Mouse (Mus musculus): Measurements from ENCODE around the gene Hk2. TPM values are rescaled to one million over a fixed set of nuclear protein-coding genes. Genes with fewer than 3 reads are reported as not detected.

Hk2 gene
- polyA plus RNA-seq, 1 experiment from 2014 or later, result 4.8 TPM

DNA sequence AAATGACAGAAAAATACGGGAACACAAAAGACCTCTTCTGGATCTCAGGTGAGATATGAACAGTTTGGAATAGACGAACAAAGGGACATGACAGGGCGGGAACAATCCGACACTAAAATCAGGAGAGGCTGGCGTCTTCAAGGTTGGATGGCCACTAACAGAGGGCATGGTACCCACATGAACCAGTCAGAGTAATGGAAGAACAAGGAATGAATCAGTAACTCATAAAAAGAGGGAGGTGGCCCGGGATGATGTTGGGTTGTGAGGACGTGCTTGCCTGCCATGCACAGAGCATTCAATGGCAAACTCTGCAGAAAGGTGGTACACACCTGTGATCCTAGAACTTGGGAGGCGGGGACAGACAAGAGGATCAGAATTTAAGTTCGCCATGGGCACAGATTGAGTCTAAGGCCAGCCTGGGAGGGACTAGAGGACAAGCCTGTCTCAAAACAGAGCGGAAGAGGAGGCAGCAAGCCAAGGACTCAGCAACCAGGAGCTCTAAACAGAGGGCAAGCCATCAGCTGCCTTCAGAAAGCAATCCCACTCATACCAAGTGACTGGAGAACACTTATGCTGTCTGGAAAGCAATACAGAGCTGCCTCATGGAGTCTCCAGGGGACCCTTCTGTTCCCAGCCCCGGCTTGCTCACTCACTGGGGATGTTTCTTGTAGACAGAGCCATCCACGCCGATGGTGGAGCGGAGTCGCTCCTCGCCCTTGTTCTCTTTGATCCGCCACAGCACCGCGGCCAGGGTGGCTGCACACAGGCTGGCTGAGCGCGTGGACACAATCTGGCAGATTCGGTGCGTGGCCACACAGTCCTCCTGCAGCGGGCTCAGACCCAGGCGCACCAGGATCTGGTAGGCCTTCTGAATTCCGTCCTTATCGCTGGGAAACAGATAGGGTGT, 36.4 kb downstream of the Hk2 start:
- no peak overlapping the region for H3K4me3 ChIP-seq (replicated peaks; ENCODE audit: low read length)
- no peaks in the 10 kb centered on the region for H3K27me3 ChIP-seq (replicated peaks; ENCODE audit: control insufficient read depth, insufficient read depth, low read length)
- ATAC-seq, result no peak
- H3K27ac ChIP-seq (ENCODE audit: low read length), result no peak overlapping the region
- H3K9me3 ChIP-seq (ENCODE audit: control insufficient read depth, low read length), result no peaks in the 10 kb centered on the region
- H3K4me1 ChIP-seq (replicated peaks; ENCODE audit: control insufficient read depth, insufficient read depth, low read length), result no peaks in the 10 kb centered on the region
- H3K9ac ChIP-seq (replicated peaks; ENCODE audit: low read depth, low read length), result no peak overlapping the region
- 92% methylated on average over 27 of the region's 27 CpGs for WGBS
- no peaks in the 10 kb centered on the region for H3K36me3 ChIP-seq (ENCODE audit: control insufficient read depth, insufficient read depth)
- no peak overlapping the region for H3K4me2 ChIP-seq (ENCODE audit: low read length)

DNA sequence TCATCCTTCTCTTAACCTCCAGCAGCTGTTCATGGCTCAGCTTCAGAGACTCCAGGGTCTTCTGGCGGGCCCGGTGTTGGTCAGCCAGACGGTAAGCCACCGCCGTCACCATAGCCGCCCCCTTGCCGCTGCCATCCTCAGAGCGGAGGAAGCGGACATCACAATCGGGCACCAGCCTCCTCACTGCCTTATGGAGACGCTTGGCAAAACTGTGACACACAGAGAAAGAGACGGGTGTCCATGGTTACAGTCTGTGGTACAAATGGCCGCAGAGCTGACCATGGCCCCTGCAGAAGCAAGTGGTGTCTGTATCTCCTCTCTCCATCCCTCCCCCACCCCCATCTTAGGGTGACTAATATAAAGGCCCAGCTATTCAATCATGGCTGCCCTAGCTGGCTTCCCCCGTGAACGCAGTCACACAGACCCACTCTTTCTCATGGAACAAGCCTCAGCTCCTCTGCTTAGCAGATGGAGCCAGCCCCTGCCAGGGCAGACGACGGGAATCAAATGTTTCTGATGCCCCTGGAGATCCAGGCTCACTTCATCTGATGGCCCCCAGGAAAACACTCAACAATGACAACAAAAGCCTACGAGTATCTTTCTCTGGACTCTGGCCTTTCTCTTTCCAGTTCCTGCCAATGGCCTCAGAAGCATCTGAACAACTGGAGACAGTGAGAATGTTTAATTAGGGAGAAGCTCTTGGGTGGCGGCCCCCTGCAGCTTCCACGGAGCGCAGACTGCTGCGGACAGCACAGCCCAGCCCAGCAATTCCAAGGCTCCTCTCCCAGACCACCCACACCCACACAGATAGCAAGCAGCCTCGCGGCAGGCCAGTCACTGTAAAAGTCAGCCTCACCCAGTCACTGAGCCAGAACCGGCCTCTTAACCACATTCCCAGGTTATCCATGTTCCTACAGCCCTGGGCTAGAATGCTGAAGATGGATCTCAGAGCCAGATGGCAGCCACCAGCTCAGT, 37.3 kb downstream of the Hk2 start:
- H3K4me1 ChIP-seq (replicated peaks; ENCODE audit: control insufficient read depth, insufficient read depth, low read length), result no peaks in the 10 kb centered on the region
- no peak for ATAC-seq
- no peaks in the 10 kb centered on the region for H3K9me3 ChIP-seq (ENCODE audit: control insufficient read depth, low read length)
- no peaks in the 10 kb centered on the region for H3K36me3 ChIP-seq (ENCODE audit: control insufficient read depth, insufficient read depth)
- H3K4me3 ChIP-seq (replicated peaks; ENCODE audit: low read length), result no peak overlapping the region
- H3K4me2 ChIP-seq (ENCODE audit: low read length), result no peak overlapping the region
- H3K27me3 ChIP-seq (replicated peaks; ENCODE audit: control insufficient read depth, insufficient read depth, low read length), result no peaks in the 10 kb centered on the region
- 85% methylated on average over 25 of the region's 25 CpGs for WGBS
- no peak overlapping the region for H3K27ac ChIP-seq (ENCODE audit: low read length)
- no peak overlapping the region for H3K9ac ChIP-seq (replicated peaks; ENCODE audit: low read depth, low read length)

DNA sequence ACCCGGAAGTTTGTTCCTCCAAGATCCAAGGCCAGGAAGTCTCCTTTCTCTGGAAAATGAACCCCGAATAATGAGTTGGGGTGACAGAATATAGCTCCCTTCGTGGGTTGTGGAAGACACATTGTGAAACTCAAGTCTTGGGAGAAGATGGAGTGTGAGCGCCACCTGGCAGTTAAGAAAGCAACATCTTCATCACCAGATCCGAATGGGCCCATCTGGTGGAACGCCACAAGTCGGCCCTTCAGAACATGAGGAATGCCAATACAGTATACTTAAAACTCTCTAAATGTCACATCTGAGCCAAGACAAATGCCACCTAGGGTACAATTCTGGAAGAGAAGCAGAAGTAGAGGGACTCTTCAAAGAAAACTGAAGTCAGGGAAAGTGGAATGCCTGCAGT, 38.9 kb downstream of the Hk2 start:
- no peaks in the 10 kb centered on the region for H3K27me3 ChIP-seq (replicated peaks; ENCODE audit: control insufficient read depth, insufficient read depth, low read length)
- no peak overlapping the region for H3K4me2 ChIP-seq (ENCODE audit: low read length)
- H3K9me3 ChIP-seq (ENCODE audit: control insufficient read depth, low read length), result no peaks in the 10 kb centered on the region
- H3K4me3 ChIP-seq (replicated peaks; ENCODE audit: low read length), result no peak overlapping the region
- 87% methylated on average over 7 of the region's 7 CpGs for WGBS
- H3K27ac ChIP-seq (ENCODE audit: low read length), result no peak overlapping the region
- H3K4me1 ChIP-seq (replicated peaks; ENCODE audit: control insufficient read depth, insufficient read depth, low read length), result no peaks in the 10 kb centered on the region
- H3K36me3 ChIP-seq (ENCODE audit: control insufficient read depth, insufficient read depth), result no peaks in the 10 kb centered on the region
- no peak overlapping the region for H3K9ac ChIP-seq (replicated peaks; ENCODE audit: low read depth, low read length)
- no peak for ATAC-seq

DNA sequence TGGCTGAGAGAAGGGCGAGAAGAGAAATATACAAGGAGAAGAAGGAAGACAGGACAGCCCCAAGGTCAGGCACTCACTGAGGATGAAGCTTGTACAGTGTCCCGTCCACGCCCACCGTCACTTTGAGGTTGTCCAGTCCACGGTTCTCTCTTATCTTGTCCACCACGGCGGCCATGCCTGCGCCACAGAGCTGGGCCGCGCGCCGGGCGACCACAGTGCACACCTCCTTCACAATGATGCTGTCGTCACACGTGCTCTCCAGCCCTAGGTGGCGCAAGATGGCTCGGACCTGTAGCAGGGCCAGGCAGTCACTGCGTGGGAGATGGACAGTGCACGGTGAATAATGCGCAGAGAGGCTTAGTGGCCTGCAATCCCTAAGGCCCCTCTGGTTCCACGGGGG, 45.6 kb downstream of the Hk2 start:
- 94% methylated on average over 21 of the region's 21 CpGs for WGBS
- Histone ChIP-seq H3K4me3 (replicated peaks; ENCODE audit: low read length) (no peak overlapping the region), H3K4me2 (ENCODE audit: low read length) (no peak overlapping the region), H3K27ac (ENCODE audit: low read length) (no peak overlapping the region), H3K9me3 (ENCODE audit: control insufficient read depth, low read length) (no peaks in the 10 kb centered on the region), H3K9ac (replicated peaks; ENCODE audit: low read depth, low read length) (no peak overlapping the region), H3K36me3 (ENCODE audit: control insufficient read depth, insufficient read depth) (no peaks in the 10 kb centered on the region), H3K4me1 (replicated peaks; ENCODE audit: control insufficient read depth, insufficient read depth, low read length) (no peaks in the 10 kb centered on the region), H3K27me3 (replicated peaks; ENCODE audit: control insufficient read depth, insufficient read depth, low read length) (no peaks in the 10 kb centered on the region)
- ATAC-seq, result no peak

DNA sequence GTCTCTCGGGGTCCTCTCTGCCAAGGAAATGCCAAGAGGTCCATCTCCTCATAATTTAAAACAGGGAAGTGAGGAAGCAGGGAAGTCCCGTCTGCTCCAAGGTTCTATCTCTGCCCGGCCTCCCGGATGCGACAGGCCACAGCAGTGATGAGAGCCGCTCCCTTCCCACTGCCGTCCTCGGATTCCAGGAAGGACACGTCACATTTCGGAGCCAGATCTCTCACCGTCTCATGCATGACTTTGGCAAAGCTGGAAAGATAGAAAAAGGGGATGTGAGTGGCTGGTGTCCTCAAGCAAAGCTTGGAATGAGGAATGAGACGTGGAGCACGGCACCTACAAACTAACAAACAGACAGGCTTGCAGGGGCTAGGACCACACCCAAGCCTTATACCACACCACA, 47.0 kb downstream of the Hk2 start:
- Histone ChIP-seq H3K27ac (ENCODE audit: low read length) (no peak overlapping the region), H3K27me3 (replicated peaks; ENCODE audit: control insufficient read depth, insufficient read depth, low read length) (no peaks in the 10 kb centered on the region), H3K4me3 (replicated peaks; ENCODE audit: low read length) (no peak overlapping the region), H3K9ac (replicated peaks; ENCODE audit: low read depth, low read length) (no peak overlapping the region), H3K4me1 (replicated peaks; ENCODE audit: control insufficient read depth, insufficient read depth, low read length) (0 out of 2 replicates have a peak, but pooled peaks cover 5% of the 10 kb centered on the region), H3K9me3 (ENCODE audit: control insufficient read depth, low read length) (no peaks in the 10 kb centered on the region), H3K36me3 (ENCODE audit: control insufficient read depth, insufficient read depth) (no peaks in the 10 kb centered on the region), H3K4me2 (ENCODE audit: low read length) (no peak overlapping the region)
- ATAC-seq, result no peak
- WGBS, result 96% methylated on average over 13 of the region's 13 CpGs

DNA sequence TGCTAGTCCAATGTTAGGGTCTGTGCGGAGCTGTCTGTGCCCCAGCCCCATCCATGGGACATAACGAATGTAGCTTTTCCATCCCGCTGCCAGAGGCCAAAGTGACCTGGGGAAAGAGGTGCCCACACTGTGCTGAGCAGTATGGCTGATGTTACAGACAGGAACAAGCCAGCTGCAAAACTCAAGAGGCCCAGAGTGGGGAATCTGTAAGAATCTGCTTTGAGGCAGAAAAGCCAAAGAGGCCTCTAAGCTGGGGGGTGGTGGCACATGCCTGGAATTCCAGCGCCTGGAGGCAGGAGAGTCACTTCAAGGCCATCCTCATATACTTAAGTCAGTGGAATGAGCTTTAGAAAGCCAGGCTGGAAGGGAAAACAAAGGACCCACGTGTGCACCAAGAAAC, 50.9 kb downstream of the Hk2 start:
- 0 out of 2 replicates have a peak, but pooled peaks cover 5% of the 10 kb centered on the region for H3K4me1 ChIP-seq (replicated peaks; ENCODE audit: control insufficient read depth, insufficient read depth, low read length)
- 35% methylated on average over 5 of the region's 5 CpGs for WGBS
- no peaks in the 10 kb centered on the region for H3K9me3 ChIP-seq (ENCODE audit: control insufficient read depth, low read length)
- no peak overlapping the region for H3K4me3 ChIP-seq (replicated peaks; ENCODE audit: low read length)
- H3K4me2 ChIP-seq (ENCODE audit: low read length), result no peak overlapping the region
- H3K27ac ChIP-seq (ENCODE audit: low read length), result no peak overlapping the region; the same call in 1 of the 2 replicates
- H3K9ac ChIP-seq (replicated peaks; ENCODE audit: low read depth, low read length), result no peak overlapping the region
- 0 out of 2 replicates have a peak, but pooled peaks have one; percentile 10 for ATAC-seq
- no peaks in the 10 kb centered on the region for H3K36me3 ChIP-seq (ENCODE audit: control insufficient read depth, insufficient read depth)
- no peaks in the 10 kb centered on the region for H3K27me3 ChIP-seq (replicated peaks; ENCODE audit: control insufficient read depth, insufficient read depth, low read length)

DNA sequence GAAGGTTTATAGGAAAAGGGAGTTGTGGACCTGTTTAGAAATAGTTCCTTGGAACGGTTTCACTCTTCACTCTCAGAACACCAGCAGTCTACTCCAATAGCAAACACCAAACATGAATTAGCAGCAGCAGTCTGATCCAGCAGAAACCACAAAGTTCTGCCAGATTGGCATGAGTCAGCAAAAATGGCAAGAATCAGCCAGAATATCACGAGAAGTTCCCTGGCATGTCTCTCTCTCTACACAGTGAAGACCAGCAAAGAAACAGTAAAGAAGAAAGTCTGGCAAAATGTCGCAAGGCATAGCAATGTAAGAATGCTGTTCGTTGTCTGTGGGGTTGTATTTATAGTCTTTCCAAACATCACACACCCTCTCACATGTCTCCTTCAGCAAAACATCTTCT, 58.1 kb downstream of the Hk2 start:
- Histone ChIP-seq H3K27ac (ENCODE audit: low read length) (no peak overlapping the region), H3K4me3 (replicated peaks; ENCODE audit: low read length) (no peak overlapping the region), H3K27me3 (replicated peaks; ENCODE audit: control insufficient read depth, insufficient read depth, low read length) (no peaks in the 10 kb centered on the region), H3K36me3 (ENCODE audit: control insufficient read depth, insufficient read depth) (no peaks in the 10 kb centered on the region), H3K4me1 (replicated peaks; ENCODE audit: control insufficient read depth, insufficient read depth, low read length) (no peaks in the 10 kb centered on the region), H3K9me3 (ENCODE audit: control insufficient read depth, low read length) (no peaks in the 10 kb centered on the region), H3K4me2 (ENCODE audit: low read length) (no peak overlapping the region), H3K9ac (replicated peaks; ENCODE audit: low read depth, low read length) (no peak overlapping the region)
- no peak for ATAC-seq
- WGBS, result 84% methylated on average over 4 of the region's 4 CpGs

DNA sequence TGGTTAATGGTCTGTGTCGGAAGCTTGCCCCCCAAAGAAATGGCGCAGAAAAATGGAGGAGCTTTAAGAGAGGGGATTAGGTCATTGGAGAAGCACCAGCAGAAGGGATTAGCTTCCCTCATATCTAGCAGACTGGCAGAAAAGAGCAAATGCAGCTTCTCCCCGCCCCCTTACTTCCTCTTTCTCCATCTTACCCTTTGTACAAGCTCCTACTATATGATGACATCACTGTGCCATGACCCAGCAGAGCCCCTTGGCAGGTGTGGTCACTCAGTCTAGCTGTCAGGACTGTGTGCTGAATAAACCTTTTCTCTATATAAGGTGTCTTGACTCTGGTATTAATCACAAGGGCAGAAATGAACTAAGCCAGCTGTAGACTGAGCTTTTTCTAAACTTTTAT, 58.6 kb downstream of the Hk2 start:
- Histone ChIP-seq H3K4me2 (ENCODE audit: low read length) (no peak overlapping the region), H3K9me3 (ENCODE audit: control insufficient read depth, low read length) (no peaks in the 10 kb centered on the region), H3K4me1 (replicated peaks; ENCODE audit: control insufficient read depth, insufficient read depth, low read length) (no peaks in the 10 kb centered on the region), H3K36me3 (ENCODE audit: control insufficient read depth, insufficient read depth) (no peaks in the 10 kb centered on the region), H3K27ac (ENCODE audit: low read length) (no peak overlapping the region), H3K4me3 (replicated peaks; ENCODE audit: low read length) (no peak overlapping the region), H3K9ac (replicated peaks; ENCODE audit: low read depth, low read length) (no peak overlapping the region), H3K27me3 (replicated peaks; ENCODE audit: control insufficient read depth, insufficient read depth, low read length) (no peaks in the 10 kb centered on the region)
- no peak for ATAC-seq
- 74% methylated on average over 3 of the region's 3 CpGs for WGBS

DNA sequence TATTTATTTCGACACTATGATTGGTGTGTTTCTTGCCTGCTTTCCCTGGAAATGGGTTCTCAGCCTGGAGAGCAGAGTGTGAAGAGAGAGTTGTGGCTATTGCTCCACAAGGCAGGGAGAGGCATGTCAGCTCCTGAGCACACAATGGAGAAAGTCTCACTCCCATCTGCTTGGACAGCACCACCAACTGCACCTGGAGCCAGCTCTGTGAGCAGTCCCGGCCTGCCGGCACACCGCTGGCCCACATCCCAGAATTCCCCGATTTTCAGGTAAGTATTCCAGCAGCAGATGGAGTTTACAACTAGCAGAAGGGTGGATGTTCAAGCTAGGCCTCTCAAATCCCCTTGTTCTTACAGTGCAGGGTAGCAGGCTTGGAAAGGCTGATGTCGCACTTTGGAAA, 59.0 kb downstream of the Hk2 start:
- 74% methylated on average over 6 of the region's 6 CpGs for WGBS
- H3K27me3 ChIP-seq (replicated peaks; ENCODE audit: control insufficient read depth, insufficient read depth, low read length), result no peaks in the 10 kb centered on the region
- H3K4me1 ChIP-seq (replicated peaks; ENCODE audit: control insufficient read depth, insufficient read depth, low read length), result no peaks in the 10 kb centered on the region
- no peak for ATAC-seq
- no peak overlapping the region for H3K4me2 ChIP-seq (ENCODE audit: low read length)
- no peaks in the 10 kb centered on the region for H3K36me3 ChIP-seq (ENCODE audit: control insufficient read depth, insufficient read depth)
- no peak overlapping the region for H3K4me3 ChIP-seq (replicated peaks; ENCODE audit: low read length)
- no peak overlapping the region for H3K27ac ChIP-seq (ENCODE audit: low read length)
- no peak overlapping the region for H3K9ac ChIP-seq (replicated peaks; ENCODE audit: low read depth, low read length)
- H3K9me3 ChIP-seq (ENCODE audit: control insufficient read depth, low read length), result no peaks in the 10 kb centered on the region
